Mouse (Mus musculus) myocyte (in vitro differentiated cells): Measurements from ENCODE around the gene Irx5. TPM values are rescaled to one million over a fixed set of nuclear protein-coding genes. Genes with fewer than 3 reads are reported as not detected.

Experiments
- H3K27me3 ChIP-seq: one replicate; pipeline ENCODE4 v1.6.1; 2011; ENCODE audit not compliant: control insufficient read depth, insufficient read depth, insufficient read length
- H3K36me3 ChIP-seq: one replicate; pipeline ENCODE4 v1.6.1; 2011; ENCODE audit not compliant: control insufficient read depth, insufficient read depth
- H3K4me2 ChIP-seq: one replicate; pipeline ENCODE4 v1.6.1; 2011; ENCODE audit warnings: low read depth, control low read depth
- H3K4me3 ChIP-seq: one replicate; pipeline ENCODE4 v1.5.1; 2011; ENCODE audit warnings: mild to moderate bottlenecking, control low read depth, moderate library complexity
- H3K79me2 ChIP-seq: one replicate; pipeline ENCODE4 v1.6.1; 2011; ENCODE audit not compliant: control insufficient read depth, insufficient read depth
- H3ac ChIP-seq: one replicate; pipeline ENCODE4 v1.6.1; 2011; ENCODE audit not compliant: control insufficient read depth, insufficient read length
- CEBPB ChIP-seq: IDR thresholded peaks from 2 replicates; pipeline ENCODE4 v1.6.1; 2011; ENCODE audit warnings: mild to moderate bottlenecking, moderate library complexity; ENCODE audit not compliant: poor library complexity, insufficient read depth, severe bottlenecking
- E2F4 ChIP-seq: IDR thresholded peaks from one replicate; pipeline ENCODE4 v1.6.1; 2011; ENCODE audit warnings: mild to moderate bottlenecking, control low read depth, moderate library complexity; ENCODE audit not compliant: insufficient read depth
- MAX ChIP-seq: IDR thresholded peaks from one replicate; pipeline ENCODE4 v1.6.1; 2011; ENCODE audit warnings: low read depth, mild to moderate bottlenecking, control low read depth
- MYOD1 ChIP-seq, 3 experiments: IDR thresholded peaks; one replicate each; pipeline ENCODE4 v1.6.1; 2011; ENCODE audit warnings: control low read depth in 2 of 3, low read depth in 2 of 3, mild to moderate bottlenecking in 2 of 3, moderate library complexity in 1 of 3; ENCODE audit not compliant: insufficient read length in 2 of 3, control insufficient read depth in 1 of 3
- MYOG ChIP-seq, 3 experiments: IDR thresholded peaks; one replicate each; pipeline ENCODE4 v1.6.1; 2011; ENCODE audit warnings: control low read depth in 2 of 3, low read depth in 2 of 3, mild to moderate bottlenecking in 2 of 3; ENCODE audit not compliant: insufficient read length in 2 of 3, control insufficient read depth in 1 of 3, insufficient read depth in 1 of 3
- POLR2A ChIP-seq: IDR thresholded peaks from one replicate; pipeline ENCODE4 v1.6.1; 2011; ENCODE audit warnings: low read depth, mild to moderate bottlenecking, control low read depth, moderate library complexity; ENCODE audit not compliant: insufficient read length
- POLR2AphosphoS2 ChIP-seq: IDR thresholded peaks from one replicate; pipeline ENCODE4 v1.6.1; 2011; ENCODE audit warnings: low read depth, control low read depth; ENCODE audit not compliant: insufficient read length
- REST ChIP-seq: IDR thresholded peaks from one replicate; pipeline ENCODE4 v1.6.1; 2011; ENCODE audit warnings: mild to moderate bottlenecking, control low read depth, moderate library complexity; ENCODE audit not compliant: insufficient read depth, insufficient read length
- SRF ChIP-seq: IDR thresholded peaks from one replicate; pipeline ENCODE4 v1.6.1; 2011; ENCODE audit warnings: low read depth; ENCODE audit not compliant: control insufficient read depth, insufficient read length
- TCF12 ChIP-seq: IDR thresholded peaks from one replicate; pipeline ENCODE4 v1.6.1; 2011; ENCODE audit warnings: mild to moderate bottlenecking, control low read depth; ENCODE audit not compliant: poor library complexity, insufficient read depth, severe bottlenecking
- TCF3 ChIP-seq: IDR thresholded peaks from one replicate; pipeline ENCODE4 v1.6.1; 2011; ENCODE audit warnings: low read depth, control low read depth; ENCODE audit not compliant: insufficient read length
- USF1 ChIP-seq: IDR thresholded peaks from one replicate; pipeline ENCODE4 v1.6.1; 2011; ENCODE audit warnings: low read depth, mild to moderate bottlenecking, control low read depth, moderate library complexity
- polyA plus RNA-seq: library from polyadenylated mRNA; unstranded; fragments of >200 nt; fragmentation: generic; extraction: Trizol; gene quantifications from one replicate; pipeline ENCODE4 v1.2.1, GENCODE M21; 2012; ENCODE audit warnings: missing spikeins

The Irx5 gene
- polyA plus RNA-seq, 1 experiment = 8.2 TPM

- H3ac ChIP-seq = no peak overlapping the region
- H3K36me3 ChIP-seq = peaks cover 6% of the 10 kb centered on the region
- no peak overlapping the region for H3K4me2 ChIP-seq
- peaks cover 5% of the 10 kb centered on the region for H3K79me2 ChIP-seq
- H3K27me3 ChIP-seq = no peaks in the 10 kb centered on the region
- no peak for TF ChIP-seq MAX
- no peak for TF ChIP-seq E2F4
- no peak for TF ChIP-seq MYOD1 (IDR thresholded peaks at IDR 0.05; ENCODE audit: control insufficient read depth in 1 of 3, insufficient read length in 2 of 3, low read depth in 2 of 3)
- no peak for TF ChIP-seq SRF
- TF ChIP-seq TCF12 = no peak
- H3K4me3 ChIP-seq = no peak overlapping the region
These were observed 6.8 kb downstream of the Irx5 start for GRCm38 (mm10) chr8:92364148-92364775.

- Histone ChIP-seq H3K4me2 (no peak overlapping the region), H3K27me3 (no peaks in the 10 kb centered on the region), H3K4me3 (no peak overlapping the region), H3ac (no peak overlapping the region), H3K36me3 (peaks cover 6% of the 10 kb centered on the region), H3K79me2 (no peaks in the 10 kb centered on the region)
- TF ChIP-seq REST (no peak), USF1 (no peak), POLR2AphosphoS2 (no peak), TCF3 (no peak), SRF (no peak), POLR2A (no peak), MYOG (IDR thresholded peaks at IDR 0.05; ENCODE audit: control insufficient read depth in 1 of 3, insufficient read depth in 1 of 3, insufficient read length in 2 of 3, low read depth in 2 of 3) (no peak), TCF12 (no peak)
These were observed 7.4 kb downstream of the Irx5 start for GRCm38 (mm10) chr8:92364776-92365240.

GRCm38 (mm10) chr8:92365241-92365943 lies 8.0 kb downstream of the Irx5 start:
- H3K4me3 ChIP-seq = no peak overlapping the region
- H3K79me2 ChIP-seq = no peaks in the 10 kb centered on the region
- peaks cover 6% of the 10 kb centered on the region for H3K36me3 ChIP-seq
- no peak overlapping the region for H3K4me2 ChIP-seq
- H3ac ChIP-seq = no peak overlapping the region
- H3K27me3 ChIP-seq = no peaks in the 10 kb centered on the region
- TF ChIP-seq TCF12 (no peak), MYOD1 (IDR thresholded peaks at IDR 0.05; ENCODE audit: control insufficient read depth in 1 of 3, insufficient read length in 2 of 3, low read depth in 2 of 3) (no peak), REST (no peak), POLR2A (no peak), MYOG (IDR thresholded peaks at IDR 0.05; ENCODE audit: control insufficient read depth in 1 of 3, insufficient read depth in 1 of 3, insufficient read length in 2 of 3, low read depth in 2 of 3) (no peak), MAX (no peak)

GRCm38 (mm10) chr8:92365944-92366735 lies 8.7 kb downstream of the Irx5 start:
- no peak for TF ChIP-seq POLR2A
- no peak for TF ChIP-seq TCF12
- TF ChIP-seq USF1 = no peak
- TF ChIP-seq CEBPB = no peak
- TF ChIP-seq REST = no peak
- TF ChIP-seq SRF = no peak
- no peak for TF ChIP-seq MAX
- TF ChIP-seq TCF3 = no peak
- TF ChIP-seq POLR2AphosphoS2 = no peak
- TF ChIP-seq MYOD1 (IDR thresholded peaks at IDR 0.05; ENCODE audit: control insufficient read depth in 1 of 3, insufficient read length in 2 of 3, low read depth in 2 of 3) = no peak
- TF ChIP-seq E2F4 = no peak
- no peak for TF ChIP-seq MYOG (IDR thresholded peaks at IDR 0.05; ENCODE audit: control insufficient read depth in 1 of 3, insufficient read depth in 1 of 3, insufficient read length in 2 of 3, low read depth in 2 of 3)

More at GRCm38 (mm10) chr8:92365944-92366735, 8.7 kb downstream of the Irx5 start:
- Histone ChIP-seq H3K4me2 (no peak overlapping the region), H3ac (no peak overlapping the region), H3K4me3 (no peak overlapping the region), H3K36me3 (peaks cover 5% of the 10 kb centered on the region), H3K79me2 (no peaks in the 10 kb centered on the region), H3K27me3 (no peaks in the 10 kb centered on the region)
